Comparison of ENCODE assay signal across 21 mouse cellular contexts in the genomic region with DNA sequence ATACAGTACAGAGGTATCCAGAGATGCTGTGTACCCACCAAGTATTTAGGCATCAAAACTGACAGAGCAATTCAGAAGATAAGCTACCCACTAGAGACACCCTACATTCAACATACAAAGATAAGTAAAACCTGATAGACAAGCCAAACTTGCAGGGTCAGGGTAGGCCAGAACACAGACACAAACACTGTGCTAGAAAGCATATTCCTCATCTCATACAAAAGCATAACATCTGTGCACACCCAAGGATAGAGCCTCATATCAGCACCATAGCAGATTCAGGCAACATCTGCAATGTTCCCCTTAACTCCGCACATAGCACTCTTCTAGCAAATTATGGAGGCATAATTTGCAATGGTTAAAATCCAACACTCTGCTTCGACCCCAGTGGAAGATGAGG.
"Had no signal": no experiment of that assay in that cellular context is flagged by ENCODE, and none has a peak within 500 bp of the region (broad histone marks: within the 10 kb centered on the region; RNA-seq: fewer than 3 reads in every experiment).

No protein-coding gene starts in this region.

- H3K9me3 ChIP-seq: limb, embryonic 10.5 days; limb, embryonic 13.5 days; liver, embryonic 12.5 days; liver, embryonic 15.5 days; midbrain, embryonic 12.5 days; midbrain, embryonic 15.5 days; neural tube, embryonic 12.5 days; neural tube, embryonic 15.5 days had no signal

- ATAC-seq: hindbrain, postnatal 0 days; intestine, embryonic 16.5 days; liver, embryonic 12.5 days; midbrain, embryonic 15.5 days had no signal

- H3K4me3 ChIP-seq: limb, embryonic 10.5 days; limb, embryonic 13.5 days; liver, embryonic 12.5 days; liver, embryonic 15.5 days; midbrain, embryonic 12.5 days; midbrain, embryonic 15.5 days; neural tube, embryonic 12.5 days; neural tube, embryonic 15.5 days had no signal

- H3K27ac ChIP-seq: hindbrain, postnatal 0 days; limb, embryonic 10.5 days; limb, embryonic 13.5 days; liver, embryonic 12.5 days; liver, embryonic 15.5 days; macrophage; midbrain, embryonic 12.5 days; midbrain, embryonic 15.5 days; neural tube, embryonic 12.5 days; neural tube, embryonic 15.5 days; stomach, postnatal 0 days had no signal

- H3K4me2 ChIP-seq: limb, embryonic 13.5 days; liver, embryonic 12.5 days; liver, embryonic 15.5 days; midbrain, embryonic 12.5 days; midbrain, embryonic 15.5 days; neural tube, embryonic 12.5 days; neural tube, embryonic 15.5 days had no signal

- H3K27me3 ChIP-seq: limb, embryonic 13.5 days; liver, embryonic 12.5 days; liver, embryonic 15.5 days; midbrain, embryonic 12.5 days; midbrain, embryonic 15.5 days; neural tube, embryonic 12.5 days; neural tube, embryonic 15.5 days had no signal

- H3K4me1 ChIP-seq: limb, embryonic 10.5 days; limb, embryonic 13.5 days; liver, embryonic 12.5 days; liver, embryonic 15.5 days; midbrain, embryonic 12.5 days; midbrain, embryonic 15.5 days; neural tube, embryonic 12.5 days; neural tube, embryonic 15.5 days had no signal

- H3K36me3 ChIP-seq: limb, embryonic 10.5 days; limb, embryonic 13.5 days; liver, embryonic 12.5 days; liver, embryonic 15.5 days; midbrain, embryonic 12.5 days; midbrain, embryonic 15.5 days; neural tube, embryonic 12.5 days; neural tube, embryonic 15.5 days had no signal

- H3K9ac ChIP-seq: limb, embryonic 13.5 days; liver, embryonic 12.5 days; liver, embryonic 15.5 days; midbrain, embryonic 12.5 days; midbrain, embryonic 15.5 days; neural tube, embryonic 12.5 days; neural tube, embryonic 15.5 days had no signal

- DNase-seq: kidney, adult 18-20 months; kidney, adult 9 months; kidney, postnatal 14 days; kidney, postnatal 4 days; layer of hippocampus, adult 9-11 months; liver; right cerebral cortex, adult 18-20 months; right cerebral cortex, postnatal 14 days; right cerebral cortex, postnatal 4 days had no signal
